Mouse (Mus musculus): ENCODE measurements at regions not wholly inside any gene's neighbourhood (a gene's known extent, or its start where the extent isn't known, plus 50 kb on each side); places are given as distances from the start of the nearest gene placed in this dataset.

DNA sequence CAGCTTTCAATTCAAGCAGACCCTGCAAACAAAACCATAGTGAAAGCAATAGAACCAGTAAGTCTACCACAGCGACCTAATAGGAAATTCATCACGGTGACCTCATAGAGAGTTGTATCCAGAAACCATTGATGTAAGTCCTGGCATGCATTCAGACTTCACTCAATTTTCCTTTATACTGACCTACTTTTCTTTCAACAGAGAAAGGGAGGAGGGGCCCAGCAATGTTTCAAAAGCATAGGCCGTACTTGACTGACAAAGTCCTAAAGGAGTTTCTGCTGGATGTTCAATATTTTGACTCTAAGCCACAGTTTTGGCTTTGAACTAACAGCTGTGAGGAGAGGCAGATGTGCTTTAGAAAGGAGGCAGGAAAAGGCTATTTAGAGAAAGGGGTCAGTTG is 88.4 kb downstream of the AI593442 start:
- DNase-seq = no peak

DNA sequence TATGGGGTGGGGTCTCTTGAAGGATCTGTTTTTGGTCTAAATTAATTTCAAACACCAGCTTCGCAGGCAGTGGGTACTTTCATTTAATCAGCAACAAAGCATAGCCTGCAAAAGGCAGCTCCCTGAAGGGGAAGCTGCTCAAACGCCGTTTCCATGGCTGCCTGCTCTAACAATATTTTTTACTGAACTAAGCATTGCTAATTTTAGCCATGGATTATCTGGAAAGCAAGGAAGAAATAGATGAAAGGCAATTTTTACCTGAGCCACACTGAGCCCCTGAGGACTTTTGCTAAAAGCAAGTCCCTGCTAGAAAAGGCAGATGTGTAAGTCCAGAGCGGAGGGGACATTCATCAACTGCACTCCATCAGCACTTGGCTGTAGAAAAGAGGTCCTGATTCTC is 105.5 kb downstream of the AI593442 start:
- no peak for DNase-seq

DNA sequence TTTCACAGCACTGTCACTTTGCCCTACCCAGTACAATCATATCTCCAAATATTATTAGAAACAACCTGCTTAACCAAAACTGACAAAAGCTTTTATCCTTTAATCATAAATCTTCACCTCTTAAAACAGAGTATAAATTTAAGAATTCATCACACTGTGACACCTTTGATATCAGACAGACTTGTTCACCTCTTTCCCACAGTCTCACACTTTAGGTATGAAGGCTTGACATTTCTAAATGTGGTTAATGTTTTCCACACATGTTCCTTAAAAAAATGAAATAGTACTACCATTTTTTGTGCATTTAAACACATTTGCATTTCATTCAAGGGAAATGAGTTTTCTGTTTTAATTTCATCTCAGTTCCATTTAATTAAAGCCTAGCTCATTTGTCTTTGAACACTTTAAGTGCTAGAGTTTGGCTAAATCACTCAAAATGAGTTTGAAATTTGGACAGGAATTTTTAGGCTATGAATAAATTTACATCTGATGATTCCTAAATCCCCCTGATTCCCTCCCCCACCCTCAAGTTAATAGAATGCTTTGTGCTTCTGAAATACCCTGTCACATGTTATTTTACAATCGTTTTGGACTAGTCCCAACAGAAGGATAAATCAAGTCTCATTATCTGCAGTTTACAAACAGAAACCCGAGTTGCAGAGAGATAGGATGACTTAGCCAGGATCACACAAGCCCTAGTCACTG is 127.9 kb downstream of the AI593442 start:
- DNase-seq = no peak

DNA sequence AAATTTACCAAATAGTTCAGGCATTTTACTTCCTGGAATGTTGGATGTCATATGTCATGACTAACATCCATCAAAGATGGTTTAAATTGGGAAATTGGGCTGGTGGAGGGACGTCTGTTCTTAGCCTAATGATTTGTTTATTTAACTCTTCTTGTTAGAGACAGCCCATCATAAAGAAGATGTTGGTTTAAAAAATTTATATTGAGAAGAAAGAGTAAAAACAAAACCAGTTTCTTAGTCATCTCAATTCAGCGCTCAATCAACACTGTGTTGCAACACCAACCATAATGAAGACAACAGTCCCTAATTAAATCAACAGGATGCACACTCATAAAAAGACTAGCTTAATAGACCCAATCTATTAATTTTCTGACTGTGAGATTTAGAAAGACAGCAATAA is 133.5 kb downstream of the AI593442 start:
- DNase-seq = no peak

DNA sequence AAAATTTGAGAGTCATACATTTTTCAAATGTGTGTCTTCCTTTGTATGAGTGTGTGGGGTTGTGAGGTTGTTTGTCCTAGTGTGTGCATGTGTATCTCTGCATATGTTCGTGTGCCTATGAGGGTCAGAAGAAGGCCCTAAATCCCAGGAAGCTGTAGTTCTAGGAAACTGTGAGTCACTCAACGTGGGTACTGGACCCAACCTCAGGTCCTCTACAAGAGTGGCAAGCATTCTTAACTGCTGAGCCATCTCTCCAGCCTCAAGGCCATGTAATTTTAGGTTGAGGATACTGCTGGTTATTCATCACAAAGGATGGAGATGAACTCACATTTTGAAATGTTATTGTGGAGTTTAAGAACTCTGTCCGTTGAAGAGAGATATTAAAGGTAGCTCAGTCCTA is 140.5 kb downstream of the AI593442 start:
- no peak for DNase-seq

DNA sequence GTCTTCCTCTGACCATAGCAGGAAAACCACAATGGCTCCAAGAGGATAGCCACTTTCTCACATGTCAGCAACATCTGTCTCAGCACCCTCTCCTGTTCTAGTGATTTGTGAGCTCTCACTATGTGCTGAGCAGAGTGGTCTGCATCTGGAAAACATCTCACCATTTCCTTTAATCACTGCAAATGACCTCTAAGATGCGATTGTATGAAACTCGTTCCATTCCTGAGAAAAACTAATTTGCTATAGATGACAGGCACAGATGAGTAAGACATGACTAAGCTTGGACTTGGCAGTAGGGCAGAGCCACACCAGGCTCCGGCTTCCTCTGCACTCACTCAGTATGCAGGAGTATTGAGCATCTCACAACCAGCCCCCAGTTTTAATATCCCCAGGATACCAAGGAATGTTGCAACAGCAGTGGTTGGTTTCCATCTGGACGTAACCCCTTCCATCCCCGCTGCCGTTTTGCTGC is 150.1 kb downstream of the AI593442 start:
- DNase-seq = no peak

DNA sequence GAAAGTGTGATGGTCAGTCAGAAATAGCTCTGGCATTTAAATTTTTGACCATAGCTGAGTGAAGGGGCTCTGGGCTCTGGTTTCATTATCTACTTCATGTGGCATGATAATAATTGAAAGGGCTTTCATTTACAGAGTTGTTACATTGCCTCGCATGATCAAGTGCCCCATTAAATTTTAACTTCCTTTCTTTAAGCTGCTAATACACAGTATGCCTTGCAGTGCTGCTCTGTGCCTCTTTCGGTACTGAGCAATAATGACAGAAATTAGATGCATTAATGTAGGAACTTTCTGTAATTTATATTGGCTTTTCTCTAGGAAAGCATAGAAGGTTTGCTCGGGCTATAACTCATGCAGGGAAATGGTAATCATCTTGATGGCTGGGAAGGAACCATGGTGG is 179.1 kb downstream of the AI593442 start:
- DNase-seq = no peak

DNA sequence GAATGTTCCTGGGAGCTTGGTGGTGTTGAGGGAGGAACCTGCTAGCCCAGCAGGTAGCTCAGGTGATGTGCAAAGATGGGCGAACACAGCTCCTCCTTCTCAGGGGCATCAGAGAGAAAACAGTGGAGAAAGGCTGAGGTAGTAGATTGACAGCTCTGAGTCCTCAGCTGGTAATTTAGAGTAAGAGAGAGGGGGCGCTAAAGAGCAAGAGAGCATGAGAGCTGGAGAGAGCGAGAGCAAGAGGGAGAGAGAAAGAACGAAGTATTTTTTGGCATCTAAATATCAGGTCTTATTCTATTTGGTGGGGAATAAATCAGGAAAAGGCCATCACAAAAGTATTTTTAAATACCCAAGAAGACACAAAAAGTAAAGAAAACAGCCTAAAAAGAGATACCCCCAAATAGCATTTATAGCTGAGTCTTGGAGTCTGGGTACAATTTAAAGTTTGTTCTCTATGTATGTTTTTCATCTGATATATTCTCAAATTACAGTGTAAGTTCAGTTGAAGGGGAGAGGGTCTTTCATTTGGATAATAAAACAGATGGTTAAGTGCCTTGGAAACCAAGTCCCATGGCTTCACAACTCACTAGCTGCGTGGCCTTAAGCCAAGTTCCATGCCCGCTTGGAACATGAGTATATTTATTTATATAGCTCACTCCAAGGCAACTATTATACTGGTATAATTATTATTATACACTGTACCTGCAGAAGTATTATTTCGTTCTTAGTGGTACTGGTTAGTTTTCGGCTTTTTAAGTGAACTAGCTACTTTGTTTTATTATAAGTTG is 183.9 kb downstream of the AI593442 start:
- DNase-seq = no peak

DNA sequence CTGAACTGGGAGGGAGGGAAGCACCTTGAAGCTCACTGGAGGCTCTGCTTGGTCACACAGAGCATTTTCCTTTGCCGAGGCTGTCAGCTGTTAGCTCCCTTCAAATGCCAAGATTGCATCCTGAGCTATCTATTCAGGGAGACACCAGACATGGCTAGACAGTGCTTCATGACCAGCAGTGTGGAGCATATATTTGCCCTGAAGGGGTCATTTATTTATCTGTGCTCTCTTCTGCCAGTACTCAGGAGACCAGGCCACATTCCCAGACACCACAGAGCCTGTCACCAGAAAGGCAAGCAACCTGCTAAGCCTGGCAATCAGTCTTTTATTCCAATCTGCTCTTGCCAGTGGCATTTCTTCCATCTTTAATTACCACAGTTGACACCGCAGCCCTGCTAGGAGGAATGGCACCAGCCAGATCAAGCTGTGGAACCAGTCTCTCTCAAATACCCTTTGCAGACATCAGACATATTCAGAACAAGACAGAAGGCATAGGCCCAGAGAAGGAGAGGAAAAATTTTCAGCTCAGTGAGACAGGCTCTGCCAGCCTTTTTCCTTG is 186.6 kb downstream of the AI593442 start:
- no peak for DNase-seq

DNA sequence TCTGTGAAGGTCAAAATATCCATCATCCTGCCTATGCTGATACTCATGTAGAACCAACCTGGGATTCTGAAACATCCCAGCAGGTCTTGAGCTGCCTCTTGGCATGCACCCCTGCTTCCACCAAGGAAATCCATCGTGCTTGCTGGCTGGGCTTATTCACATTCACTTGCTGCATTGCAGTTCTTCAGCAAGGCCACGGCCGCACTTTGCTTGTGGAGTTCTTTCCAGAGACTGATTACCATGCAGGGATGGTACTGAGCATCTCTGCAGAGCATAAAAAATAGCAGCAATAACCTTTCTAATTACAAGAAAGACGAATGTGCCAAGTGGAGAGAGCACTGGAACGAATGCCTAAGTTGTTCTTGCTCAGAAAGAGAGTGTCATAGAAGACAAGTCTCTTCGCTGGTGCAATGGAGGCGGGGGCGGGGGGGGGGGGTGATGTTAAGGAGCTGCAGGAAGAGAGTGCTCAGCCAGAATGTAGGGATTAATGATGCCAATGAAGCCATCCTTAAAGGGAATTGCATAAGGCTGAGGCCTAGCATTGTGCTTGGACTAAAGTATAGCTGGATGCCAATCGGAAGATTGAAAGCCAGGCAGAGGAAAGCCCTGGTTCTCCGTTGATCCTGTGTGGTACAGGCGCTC is 205.9 kb downstream of the AI593442 start:
- DNase-seq = no peak

DNA sequence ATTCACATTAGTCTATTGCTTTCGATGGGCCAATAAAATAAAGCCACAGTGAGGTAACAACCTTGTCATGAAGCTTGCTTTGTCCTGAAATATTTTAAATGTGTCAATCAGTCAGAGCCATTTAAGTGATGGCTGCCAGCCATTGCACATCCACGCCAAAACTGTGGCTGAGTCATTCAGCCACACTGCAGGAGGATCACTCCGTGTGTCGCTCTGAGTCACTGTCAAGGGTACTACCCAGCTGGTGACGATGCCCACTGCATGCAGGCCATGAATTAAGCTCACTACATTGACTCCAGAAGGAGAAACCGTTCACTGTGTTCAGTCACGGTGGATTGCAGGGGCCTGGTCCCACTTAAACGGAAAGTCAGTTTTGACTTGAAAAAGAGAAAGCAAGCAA is 206.7 kb downstream of the AI593442 start:
- DNase-seq = no peak

DNA sequence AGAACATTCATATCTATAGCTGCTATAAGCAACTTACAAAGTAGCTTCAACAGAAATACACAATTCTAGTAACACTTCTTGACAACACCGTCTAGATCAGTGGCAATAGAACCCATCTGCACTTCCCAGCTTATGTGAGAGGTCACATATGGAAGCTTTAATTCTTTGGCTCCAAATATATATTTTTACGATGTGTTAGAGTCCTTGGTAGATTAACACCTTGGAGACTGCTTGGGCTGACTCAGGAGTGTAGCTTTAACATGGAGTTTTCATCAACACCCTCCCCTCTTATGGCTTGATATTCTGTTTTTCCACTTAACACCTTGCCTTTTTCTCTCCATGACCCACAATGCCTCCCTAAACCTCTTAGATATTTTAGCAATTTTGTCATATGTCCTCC is 221.1 kb downstream of the AI593442 start:
- no peak for DNase-seq

DNA sequence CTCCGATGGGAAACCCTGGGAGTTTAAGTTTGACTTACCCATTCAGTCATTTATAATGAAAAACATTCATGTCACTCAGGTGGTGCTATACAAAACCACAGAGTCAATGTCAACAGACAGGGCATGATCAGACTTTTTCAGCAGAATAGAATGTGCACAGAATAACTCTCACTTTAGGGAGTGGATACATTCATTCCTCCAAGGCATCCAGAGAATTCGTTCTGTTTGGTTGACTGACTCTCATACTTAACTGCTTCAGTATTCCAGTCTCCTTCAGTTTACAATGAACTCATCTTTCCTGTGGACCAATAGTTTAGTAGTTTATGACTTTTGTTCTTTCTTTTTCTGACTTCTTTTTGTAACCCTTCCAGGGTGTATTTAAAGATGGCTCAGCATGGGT is 225.1 kb downstream of the AI593442 start:
- no peak for DNase-seq

DNA sequence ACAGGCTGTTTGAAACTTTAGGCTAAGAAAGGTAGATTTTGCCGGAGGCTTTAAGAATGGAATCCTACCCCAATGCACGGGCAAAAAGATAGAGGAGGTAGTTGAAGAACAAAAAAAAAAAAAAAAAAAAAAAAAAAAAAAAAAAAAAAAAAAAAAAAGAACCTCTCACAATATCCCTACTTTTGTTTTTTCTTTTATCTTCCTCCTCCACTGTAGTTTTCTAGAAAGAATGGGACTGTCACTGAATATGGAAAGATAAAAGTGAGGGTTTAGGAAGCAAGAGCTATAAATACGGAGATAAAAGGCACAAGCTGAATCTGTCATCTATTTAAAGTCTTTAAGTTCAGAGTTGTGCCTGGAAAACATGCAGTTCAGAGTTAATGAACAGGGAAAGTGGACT is 227.8 kb downstream of the AI593442 start:
- no peak for DNase-seq

DNA sequence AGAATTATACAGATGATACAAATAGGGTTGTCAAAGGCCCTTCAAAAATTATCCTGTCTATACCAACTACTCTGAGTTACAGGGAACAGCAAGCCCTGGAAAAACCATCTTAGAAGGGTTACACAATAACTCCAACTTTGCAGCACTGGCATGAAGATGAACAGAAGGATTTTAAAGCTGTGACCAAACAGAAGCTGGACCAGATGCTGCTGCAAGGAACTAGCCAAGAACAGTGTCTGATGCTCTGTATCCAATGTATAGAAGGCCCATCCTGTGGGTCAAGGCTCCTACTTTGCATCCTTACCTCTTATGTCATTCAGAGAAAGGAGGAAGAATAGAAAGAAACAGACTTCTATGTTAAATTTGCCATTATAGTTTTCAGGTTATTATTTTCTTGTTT is 231.3 kb downstream of the AI593442 start:
- no peak for DNase-seq

DNA sequence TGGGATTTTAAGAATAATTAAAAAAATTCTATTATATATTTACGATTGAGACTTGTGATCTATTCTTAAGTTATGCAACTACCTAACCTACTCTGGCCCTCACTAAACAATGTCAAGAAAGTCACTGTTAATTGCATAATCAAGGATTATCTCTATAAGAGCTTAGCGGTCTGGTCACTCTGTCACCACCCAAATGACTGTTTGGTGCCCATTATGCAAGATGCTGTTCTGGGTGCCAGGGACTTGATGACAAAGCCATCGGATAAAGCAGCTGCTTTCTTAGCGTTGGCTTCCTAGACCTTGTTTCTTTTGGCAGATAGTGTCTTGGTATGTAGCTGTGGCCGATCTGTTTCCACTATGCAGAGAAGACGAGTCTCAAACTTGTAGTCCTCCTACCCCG is 236.4 kb downstream of the AI593442 start:
- DNase-seq = no peak

DNA sequence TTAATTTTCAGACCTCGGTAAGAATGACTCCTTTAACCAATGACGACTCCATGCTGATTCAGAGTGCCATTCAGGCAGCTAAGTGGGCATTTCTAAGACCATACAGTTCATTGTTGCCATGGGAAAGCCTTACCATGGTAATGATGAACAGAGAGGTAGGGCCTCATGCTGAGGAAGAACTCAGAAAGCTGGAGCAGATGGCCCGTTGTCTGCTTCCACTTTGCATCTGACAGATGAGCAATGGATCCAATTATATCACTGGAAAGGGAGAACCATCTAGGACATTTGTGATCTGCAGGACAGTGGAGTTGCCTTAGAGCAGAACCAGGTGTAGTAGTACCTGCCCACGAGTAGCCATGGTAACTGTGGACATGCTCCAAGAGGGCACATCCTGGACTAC is 245.4 kb downstream of the AI593442 start:
- DNase-seq = no peak

DNA sequence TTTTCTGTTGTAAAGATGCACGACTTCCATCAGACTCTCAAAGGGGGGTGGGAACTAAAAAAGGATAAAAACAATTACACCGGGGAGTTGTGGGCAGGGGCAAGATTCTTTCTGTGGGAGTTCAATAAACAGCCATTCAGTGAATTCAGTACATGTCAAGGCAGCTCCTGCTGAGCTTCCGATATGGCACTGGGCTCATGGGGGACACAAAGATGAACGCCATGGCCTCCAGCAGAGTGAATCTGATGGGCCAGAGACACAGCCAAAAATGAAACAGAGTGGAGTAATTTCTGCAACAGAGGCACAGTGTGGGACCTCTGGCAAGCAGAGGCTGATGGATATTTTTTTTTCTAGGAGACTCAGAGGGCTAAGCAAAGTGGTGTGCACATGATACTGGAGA is 254.2 kb downstream of the AI593442 start:
- DNase-seq = no peak

DNA sequence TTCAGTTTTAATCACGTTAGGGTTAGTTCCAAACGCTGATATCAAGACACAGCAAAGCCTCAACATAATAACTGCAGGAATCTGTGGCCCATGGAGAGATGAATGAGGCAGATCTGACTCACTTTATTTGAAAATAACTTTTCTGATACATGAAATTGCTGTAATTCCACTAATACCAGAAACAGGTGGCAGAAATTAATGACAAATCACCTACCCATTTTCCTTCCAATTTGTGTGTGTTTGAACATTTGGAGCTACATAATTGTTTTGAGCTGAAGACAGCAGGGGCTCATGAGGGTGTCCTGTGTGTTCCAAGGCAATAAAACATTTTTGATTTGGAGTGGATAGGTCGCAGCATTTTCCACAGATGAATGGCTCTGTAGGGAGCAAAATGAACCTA is 254.2 kb upstream of the Zc3h12c start:
- no peak for DNase-seq

DNA sequence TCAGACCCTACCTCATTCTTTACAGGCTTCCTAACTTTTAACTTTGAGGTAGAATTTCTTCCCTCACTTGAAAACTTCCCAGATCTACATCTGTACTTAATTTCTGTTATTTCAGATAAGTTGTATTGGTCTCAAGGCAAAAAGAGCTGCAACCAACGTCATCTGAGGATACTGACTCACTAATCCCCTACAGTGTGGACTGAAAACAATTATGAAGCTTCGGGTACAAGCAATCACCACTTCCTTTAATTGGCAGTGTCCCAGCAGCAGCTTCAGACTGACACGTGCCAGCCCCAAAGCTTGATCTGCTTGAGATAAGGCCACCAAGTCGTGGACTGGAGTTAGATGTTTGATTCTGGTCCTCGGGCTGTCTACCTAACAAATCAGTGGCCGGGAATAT is 247.3 kb upstream of the Zc3h12c start:
- no peak for DNase-seq

DNA sequence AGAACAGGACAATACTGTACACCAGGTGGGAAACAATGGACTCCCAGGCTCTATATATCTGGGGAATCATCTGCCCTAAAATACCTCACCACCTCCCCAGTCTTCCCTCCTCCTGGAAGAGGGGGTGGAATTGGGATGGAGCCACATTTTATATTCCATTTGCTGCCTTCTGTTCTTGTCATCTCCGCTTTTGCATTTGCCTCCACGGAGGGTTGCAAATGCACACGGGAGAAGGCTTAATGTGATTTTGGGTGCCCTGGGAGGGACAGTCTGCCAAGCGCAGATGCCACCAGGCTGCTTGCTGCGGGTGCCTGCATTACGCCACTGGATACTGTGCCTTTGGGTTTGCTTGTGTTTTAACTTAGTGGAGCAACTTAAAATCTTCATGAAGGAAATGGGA is 239.5 kb upstream of the Zc3h12c start:
- DNase-seq = no peak

DNA sequence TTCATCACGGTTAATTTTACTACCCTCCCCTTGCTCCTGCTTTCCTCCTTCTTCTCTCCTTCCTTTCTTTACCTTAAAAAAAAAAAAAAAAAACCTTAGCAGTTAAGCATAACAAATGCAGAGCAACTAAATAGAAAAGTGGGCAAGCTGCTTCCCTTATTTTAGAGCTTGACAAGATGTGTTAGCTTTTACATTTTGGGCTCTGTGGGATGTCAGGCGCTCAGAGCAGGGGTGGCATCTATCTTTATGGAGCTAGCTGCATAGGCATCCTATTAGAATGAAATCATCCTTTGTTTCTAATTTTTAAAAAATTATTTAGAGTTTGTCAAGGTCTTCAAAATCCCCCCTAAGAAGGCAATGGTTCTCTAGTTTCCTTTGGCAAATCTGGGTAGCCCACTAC is 234.1 kb upstream of the Zc3h12c start:
- DNase-seq = no peak

DNA sequence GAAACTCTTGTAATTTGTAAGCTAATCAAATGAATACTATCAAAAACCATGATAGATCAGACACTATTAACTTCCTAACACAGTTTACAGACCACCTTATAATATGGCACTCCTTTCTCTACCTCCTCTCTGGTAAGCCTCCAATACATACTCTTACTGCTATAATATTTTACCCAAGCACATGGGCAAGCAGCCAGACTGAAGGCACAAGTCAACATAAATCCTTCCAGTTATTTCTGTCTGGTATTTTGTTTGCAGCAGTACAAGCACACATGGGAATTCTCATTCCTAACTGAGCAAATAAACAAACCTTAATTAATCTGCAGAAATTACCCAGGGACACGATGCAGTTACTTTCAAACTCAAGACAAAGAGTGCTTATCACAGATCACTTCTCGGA is 210.7 kb upstream of the Zc3h12c start:
- no peak for DNase-seq

DNA sequence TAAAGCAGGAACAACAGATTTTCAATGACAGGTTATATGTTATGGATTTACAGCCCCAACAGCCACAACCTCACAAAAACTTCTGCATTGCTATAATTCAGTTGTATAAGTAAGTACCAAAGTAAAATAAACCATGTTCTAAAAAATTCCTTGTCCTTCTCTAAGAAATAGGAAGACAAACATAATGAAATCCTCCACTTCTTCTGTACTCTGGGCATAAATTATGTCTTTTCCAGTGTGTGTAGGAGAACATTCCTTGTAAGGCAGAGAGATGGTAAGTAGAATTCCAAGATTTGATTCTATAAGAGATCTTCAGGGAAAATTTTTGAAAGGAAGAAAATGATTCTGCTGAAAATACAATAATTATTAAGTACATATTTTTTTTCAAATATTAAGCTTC is 209.4 kb upstream of the Zc3h12c start:
- no peak for DNase-seq
